Mouse (Mus musculus) lung, postnatal 0 days (tissue): ENCODE data around the gene Eml6. TPM values are rescaled to one million over a fixed set of nuclear protein-coding genes. Genes with fewer than 3 reads are reported as not detected.

Experiments used
- ATAC-seq: fragments of 200-750 bp; cut with Nextera tagmentation; 2 replicates; pipeline ENCODE4 v1.8.0; 2017; ENCODE audit warnings: moderate library complexity
- DNase-seq: peaks from one replicate; pipeline ENCODE4 v3.0.0-alpha.2; 2016; ENCODE audit warnings: low spot score
- H3K27ac ChIP-seq: fragments of 300-500 bp; sonication (generic); 2 replicates; pipeline ENCODE4 v1.5.1; 2014; ENCODE audit warnings: antibody characterized with exemption, mild to moderate bottlenecking, low read length, mixed read lengths
- H3K27me3 ChIP-seq: fragments of 300-500 bp; sonication (generic); replicated peaks from 2 replicates; pipeline ENCODE4 v1.6.1; 2014; ENCODE audit warnings: low read length, mixed read lengths; ENCODE audit not compliant: insufficient read depth
- H3K36me3 ChIP-seq: fragments of 300-500 bp; sonication (generic); 2 replicates; pipeline ENCODE4 v1.6.1; 2014; ENCODE audit warnings: low read length, mixed read lengths; ENCODE audit not compliant: insufficient read depth
- H3K4me1 ChIP-seq: fragments of 300-500 bp; sonication (generic); 2 replicates; pipeline ENCODE4 v1.6.1; 2014; ENCODE audit warnings: antibody characterized with exemption, low read depth, low read length, mixed read lengths; ENCODE audit not compliant: insufficient read depth
- H3K4me2 ChIP-seq: fragments of 300-500 bp; sonication (generic); replicated peaks from 2 replicates; pipeline ENCODE4 v1.6.1; 2014; ENCODE audit warnings: low read depth, mild to moderate bottlenecking, low read length, moderate library complexity, mixed read lengths
- H3K4me3 ChIP-seq: fragments of 300-500 bp; sonication (generic); 2 replicates; pipeline ENCODE4 v1.5.1; 2014; ENCODE audit warnings: low read depth, low read length
- H3K9ac ChIP-seq: fragments of 300-500 bp; sonication (generic); replicated peaks from 2 replicates; pipeline ENCODE4 v1.6.1; 2014; ENCODE audit warnings: low read depth, mild to moderate bottlenecking
- H3K9me3 ChIP-seq: fragments of 300-500 bp; sonication (generic); 2 replicates; pipeline ENCODE4 v1.6.1; 2016; ENCODE audit warnings: low read length, mixed read lengths
- CTCF ChIP-seq: IDR thresholded peaks from 2 replicates; pipeline ENCODE4 v1.5.1; 2016; ENCODE audit warnings: antibody characterized with exemption, mild to moderate bottlenecking
- EP300 ChIP-seq: IDR thresholded peaks from 2 replicates; pipeline ENCODE4 v1.6.1; 2016; ENCODE audit warnings: antibody characterized with exemption, mild to moderate bottlenecking, control low read depth
- WGBS: fragments of 180-500 bp; shearing (Covaris S2); extraction: QIAGEN DNeasy Blood & Tissue Kit; methylation state at CpG from one replicate; pipeline ENCODE4 v1.1.7; 2014; 5-methylcytosine and 5-hydroxymethylcytosine counted together
- polyA plus RNA-seq: library from polyadenylated mRNA; unstranded; fragments of >200 nt; fragmentation: Nextera tagmentation; extraction: Ambion mirVana; gene quantifications from 2 replicates; pipeline ENCODE4 v1.2.1, GENCODE M21; 2015

Gene Eml6
- polyA plus RNA-seq, 1 experiment from 2014 or later = 0.39 TPM

DNA sequence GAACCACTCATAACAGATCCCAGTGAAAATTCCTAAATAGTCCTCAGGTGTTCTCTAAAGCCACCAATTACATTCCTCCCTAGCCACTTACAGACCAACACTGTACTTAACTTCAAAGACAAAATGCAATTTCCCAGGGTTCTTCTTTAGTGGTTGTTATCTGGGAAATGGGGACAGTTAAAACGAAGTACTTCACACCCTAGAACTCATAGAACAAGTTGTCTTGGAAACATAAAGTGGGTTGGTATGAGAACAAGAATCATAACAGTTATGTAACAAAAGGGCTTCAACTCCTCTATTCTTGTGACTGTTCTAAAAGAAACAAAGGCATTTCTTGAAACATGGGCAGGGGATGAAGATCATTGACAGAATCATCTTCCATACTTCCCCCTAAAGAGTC lies 212.6 kb downstream of the Eml6 start:
- 49% methylated on average over 1 of the region's 1 CpGs for WGBS
- Histone ChIP-seq H3K4me1 (no peaks in the 10 kb centered on the region), H3K36me3 (no peaks in the 10 kb centered on the region), H3K27me3 (no peaks in the 10 kb centered on the region), H3K4me2 (no peak overlapping the region), H3K9me3 (no peaks in the 10 kb centered on the region), H3K4me3 (no peak overlapping the region), H3K27ac (no peak overlapping the region), H3K9ac (no peak overlapping the region)
- no peak for DNase-seq
- TF ChIP-seq CTCF = no peak
- no peak for TF ChIP-seq EP300
- ATAC-seq = no peak

GRCm38 (mm10) chr11:29812475-29812874 lies 213.4 kb downstream of the Eml6 start:
- no peak overlapping the region for H3K4me3 ChIP-seq
- no peaks in the 10 kb centered on the region for H3K9me3 ChIP-seq
- ATAC-seq = no peak
- TF ChIP-seq EP300 = no peak
- no peak for TF ChIP-seq CTCF
- 55% methylated on average over 3 of the region's 3 CpGs for WGBS
- H3K27me3 ChIP-seq = no peaks in the 10 kb centered on the region
- H3K36me3 ChIP-seq = no peaks in the 10 kb centered on the region
- H3K27ac ChIP-seq = no peak overlapping the region
- no peak for DNase-seq
- H3K4me2 ChIP-seq = no peak overlapping the region
- no peak overlapping the region for H3K9ac ChIP-seq
- H3K4me1 ChIP-seq = no peaks in the 10 kb centered on the region

- ATAC-seq (no peak), DNase-seq (no peak)
- H3K4me3 ChIP-seq = no peak overlapping the region
- H3K27me3 ChIP-seq = no peaks in the 10 kb centered on the region
- H3K9me3 ChIP-seq = no peaks in the 10 kb centered on the region
- H3K27ac ChIP-seq = no peak overlapping the region
- WGBS = 59% methylated on average over 3 of the region's 3 CpGs
- TF ChIP-seq EP300 (no peak), CTCF (no peak)
- no peaks in the 10 kb centered on the region for H3K36me3 ChIP-seq
- H3K4me2 ChIP-seq = no peak overlapping the region
- no peak overlapping the region for H3K9ac ChIP-seq
- H3K4me1 ChIP-seq = no peaks in the 10 kb centered on the region
Observed at GRCm38 (mm10) chr11:29810324-29810723, 215.5 kb downstream of the Eml6 start.

- no peaks in the 10 kb centered on the region for H3K4me1 ChIP-seq
- H3K27ac ChIP-seq = no peak overlapping the region
- ATAC-seq (no peak), DNase-seq (no peak)
- H3K9ac ChIP-seq = no peak overlapping the region
- WGBS = 71% methylated on average over 7 of the region's 7 CpGs
- no peak overlapping the region for H3K4me2 ChIP-seq
- H3K9me3 ChIP-seq = no peaks in the 10 kb centered on the region
- H3K4me3 ChIP-seq = no peak overlapping the region
- TF ChIP-seq CTCF (no peak), EP300 (no peak)
- H3K27me3 ChIP-seq = no peaks in the 10 kb centered on the region
- no peaks in the 10 kb centered on the region for H3K36me3 ChIP-seq
Observed at GRCm38 (mm10) chr11:29808981-29809589, 216.7 kb downstream of the Eml6 start.

DNA sequence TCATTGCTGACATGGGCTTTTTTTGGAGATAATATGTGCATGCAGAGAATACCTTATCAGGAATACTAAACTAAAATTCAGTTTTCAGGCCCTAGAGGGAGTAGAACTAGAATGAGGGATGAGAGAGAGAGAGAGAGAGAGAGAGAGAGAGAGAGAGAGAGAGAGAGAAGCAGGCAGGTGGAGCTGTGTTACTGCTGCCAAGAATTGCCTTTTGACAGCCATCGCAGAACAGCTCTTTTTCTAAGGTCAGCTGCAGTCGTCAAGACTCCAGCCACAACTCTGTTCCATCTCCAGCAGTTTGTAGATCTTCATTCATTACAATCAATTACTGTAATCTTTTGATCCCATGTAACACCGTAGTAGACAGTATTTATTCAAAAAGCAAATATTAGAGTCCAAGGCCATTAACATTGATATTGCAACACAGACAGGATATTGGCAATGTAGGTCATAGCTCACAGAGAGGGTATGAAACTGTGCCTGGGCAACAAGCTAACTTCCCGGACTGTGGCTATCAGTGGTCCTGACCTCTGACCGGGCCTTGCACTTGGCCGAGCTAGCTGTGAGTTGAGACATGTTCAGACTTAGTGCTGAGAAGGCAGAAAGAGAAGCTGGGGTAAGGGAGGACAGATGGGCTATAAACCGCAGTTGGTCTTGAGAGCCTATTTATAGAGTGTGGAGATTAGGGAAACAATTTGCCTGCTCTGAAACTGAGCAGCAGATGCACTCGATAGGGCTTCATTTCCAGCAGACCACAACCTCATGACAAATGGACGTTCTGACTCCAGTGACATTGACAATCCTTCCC lies 217.5 kb downstream of the Eml6 start:
- Histone ChIP-seq H3K27me3 (no peaks in the 10 kb centered on the region), H3K4me2 (no peak overlapping the region), H3K4me3 (no peak overlapping the region), H3K4me1 (no peaks in the 10 kb centered on the region), H3K36me3 (no peaks in the 10 kb centered on the region), H3K9me3 (no peaks in the 10 kb centered on the region), H3K27ac (no peak overlapping the region), H3K9ac (no peak overlapping the region)
- WGBS = 34% methylated on average over 9 of the region's 9 CpGs
- TF ChIP-seq EP300 = no peak
- TF ChIP-seq CTCF = no peak
- ATAC-seq (peak; percentile 84), DNase-seq (peak; percentile 77)

GRCm38 (mm10) chr11:29807325-29807724 lies 218.5 kb downstream of the Eml6 start:
- ATAC-seq = no peak
- no peak for TF ChIP-seq CTCF
- no peak for TF ChIP-seq EP300

More at GRCm38 (mm10) chr11:29807325-29807724, 218.5 kb downstream of the Eml6 start:
- Histone ChIP-seq H3K27ac (no peak overlapping the region), H3K9me3 (no peaks in the 10 kb centered on the region), H3K4me1 (no peaks in the 10 kb centered on the region), H3K4me2 (no peak overlapping the region), H3K36me3 (no peaks in the 10 kb centered on the region), H3K4me3 (no peak overlapping the region), H3K27me3 (no peaks in the 10 kb centered on the region), H3K9ac (no peak overlapping the region)
- DNase-seq = no peak
- WGBS = 79% methylated on average over 5 of the region's 5 CpGs
